Mouse (Mus musculus): Measurements from ENCODE around the gene Usp27x. TPM values are rescaled to one million over a fixed set of nuclear protein-coding genes. Genes with fewer than 3 reads are reported as not detected.

Gene Usp27x
- polyA plus RNA-seq, 1 experiment from 2014 or later, result 0.82 TPM

Other genes with a start within 250 kb of the Usp27x start
- 10.4 and 11.8 TPM in 2 replicates for gene Clcn5, start 56.5 kb downstream of the Usp27x start, polyA plus RNA-seq (2015; fragmentation: Nextera tagmentation; extraction: Ambion mirVana)
- 0.04 and 0.12 TPM in 2 replicates for gene Foxp3, start 197.8 kb upstream of the Usp27x start, polyA plus RNA-seq (2015; fragmentation: Nextera tagmentation; extraction: Ambion mirVana)
- gene Ppp1r3f, start 198.5 kb upstream of the Usp27x start, polyA plus RNA-seq (2015; fragmentation: Nextera tagmentation; extraction: Ambion mirVana), result 1.6 and 2.0 TPM in 2 replicates
- 28.0 and 29.0 TPM in 2 replicates for gene Ccdc22, start 229.7 kb upstream of the Usp27x start, polyA plus RNA-seq (2015; fragmentation: Nextera tagmentation; extraction: Ambion mirVana)
- gene Cacna1f, start 231.3 kb upstream of the Usp27x start, polyA plus RNA-seq (2015; fragmentation: Nextera tagmentation; extraction: Ambion mirVana), result 0.04 TPM in 1 of 2 replicates, not detected in the other

Measured in stomach, embryonic 15.5 days (tissue).